Mouse (Mus musculus): ENCODE data around the gene Slamf7.

DNA sequence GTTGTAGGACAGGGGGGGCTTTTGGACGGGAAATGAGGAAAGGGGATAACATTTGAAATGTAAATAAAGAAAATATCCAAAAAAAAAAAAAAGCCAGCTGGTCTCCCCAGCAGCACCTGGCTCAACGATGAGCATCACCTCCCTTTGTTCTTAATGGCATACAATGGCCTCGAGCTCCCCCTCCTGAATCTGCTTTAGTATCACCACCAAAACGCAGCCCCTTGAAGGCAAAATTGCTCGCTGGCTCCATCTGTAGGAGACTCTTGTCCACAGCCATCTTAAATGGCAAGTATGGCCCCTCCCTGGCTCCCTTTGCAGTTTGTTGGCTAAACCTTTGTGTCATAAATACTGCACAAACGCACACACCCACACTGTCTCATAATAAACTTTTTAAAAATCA is 46.1 kb upstream of the Slamf7 start:
- no peak for TF ChIP-seq MYOD1 (IDR thresholded peaks at IDR 0.05; ENCODE audit: control insufficient read depth, insufficient read length, low read depth)
- TF ChIP-seq CTCF (IDR thresholded peaks at IDR 0.05; ENCODE audit: control insufficient read depth, insufficient read depth, insufficient read length) = no peak
- TF ChIP-seq MYOG (IDR thresholded peaks at IDR 0.05; ENCODE audit: control insufficient read depth, extremely low read depth, insufficient read length) = no peak
- no peak for TF ChIP-seq USF1 (IDR thresholded peaks at IDR 0.05; ENCODE audit: low read depth)

All from C2C12 (cell line).